Mouse (Mus musculus) midbrain, embryonic 11.5 days (tissue): ENCODE results near the gene Snrpn. TPM values are rescaled to one million over a fixed set of nuclear protein-coding genes. Genes with fewer than 3 reads are reported as not detected.

ENCODE experiments used
- polyA plus RNA-seq: library from polyadenylated mRNA; unstranded; fragments of >200 nt; fragmentation: Nextera tagmentation; extraction: Ambion mirVana; gene quantifications from 2 replicates; pipeline ENCODE4 v1.2.1, GENCODE M21; 2014

The Snrpn gene
- polyA plus RNA-seq, 1 experiment from 2014 or later = 226 TPM

Other genes starting within 250 kb of the Snrpn start
- 167 and 188 TPM in 2 replicates for gene Snurf, start 135.2 kb downstream of the Snrpn start, polyA plus RNA-seq
- gene Gm38393, start 135.2 kb downstream of the Snrpn start, polyA plus RNA-seq = 1.6 and 2.2 TPM in 2 replicates